Mouse (Mus musculus) heart, postnatal 4 days (tissue): Measurements from ENCODE around the gene Sgta. TPM values are rescaled to one million over a fixed set of nuclear protein-coding genes. Genes with fewer than 3 reads are reported as not detected.
A peak's percentile ranks its signal among the peaks of the same experiment; 100 is the strongest.

Source experiments
- DNase-seq: peaks from one replicate; pipeline ENCODE4 v3.0.0; 2021
- total RNA-seq, 2 experiments: library from RNA; stranded (reverse); gene quantifications; 2 replicates each; pipeline ENCODE4 v1.2.3; 2021

Sgta gene
- total RNA-seq, 2 experiments from 2014 or later = 102 to 103 TPM

DNA sequence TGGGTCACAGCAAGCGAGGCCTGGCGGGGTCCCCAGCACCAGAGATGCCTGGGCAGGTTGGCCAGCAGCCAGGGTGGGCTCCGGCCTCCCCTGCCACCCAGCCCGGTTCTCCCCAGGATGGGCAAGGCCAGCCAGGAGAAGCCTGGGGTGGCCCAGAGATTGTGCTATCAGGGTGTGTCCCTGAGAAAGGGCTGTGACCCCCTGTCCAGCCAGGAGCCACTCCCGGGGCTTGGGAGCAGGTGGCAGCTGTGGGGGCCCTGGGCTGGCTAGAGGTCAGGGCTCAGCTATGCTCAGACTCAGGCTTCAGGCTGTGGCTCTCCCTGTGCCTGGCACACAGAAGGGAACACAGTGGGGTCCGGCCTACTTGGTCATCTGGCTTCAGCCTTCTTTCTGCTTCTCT is 40.3 kb downstream of the Sgta start:
- DNase-seq = no peak

DNA sequence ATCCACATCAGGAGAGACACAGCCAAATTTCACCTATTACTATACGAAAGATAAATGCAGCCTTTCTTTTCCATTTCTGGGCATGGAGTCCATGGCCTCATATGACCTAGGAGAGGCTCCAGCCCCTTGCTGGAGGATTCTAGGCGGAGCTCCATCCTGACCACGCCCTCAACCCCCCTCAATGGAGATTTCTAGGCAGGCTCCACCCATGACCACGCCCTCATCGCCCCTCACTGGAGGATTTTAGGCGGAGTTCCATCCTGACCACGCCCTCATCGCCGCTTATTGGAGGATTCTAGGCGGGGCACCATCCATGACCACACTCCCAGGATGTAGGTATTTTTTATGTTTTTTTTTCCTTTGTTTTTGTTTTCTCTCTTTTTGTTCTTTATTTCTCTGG is 41.7 kb downstream of the Sgta start:
- DNase-seq = peak; percentile 59

DNA sequence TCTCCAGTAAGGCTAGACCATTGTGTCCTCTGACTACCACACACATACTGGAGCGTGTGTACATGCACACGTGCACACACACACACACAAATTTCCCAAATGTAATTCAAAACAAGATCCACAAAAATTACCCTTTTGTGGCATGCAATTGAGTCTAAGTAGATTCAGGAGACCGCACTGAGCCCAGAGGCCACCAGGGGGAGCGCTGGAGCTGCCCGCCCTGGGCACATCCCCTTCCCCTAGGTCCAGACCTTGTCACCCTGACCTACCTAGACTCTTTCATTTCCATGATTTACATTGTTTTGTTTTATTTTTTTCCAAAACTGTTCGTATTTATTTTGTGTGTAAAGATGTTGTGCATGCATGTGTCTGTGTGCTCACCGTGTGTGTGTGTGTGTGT is 43.3 kb downstream of the Sgta start:
- DNase-seq = peak; percentile 81

DNA sequence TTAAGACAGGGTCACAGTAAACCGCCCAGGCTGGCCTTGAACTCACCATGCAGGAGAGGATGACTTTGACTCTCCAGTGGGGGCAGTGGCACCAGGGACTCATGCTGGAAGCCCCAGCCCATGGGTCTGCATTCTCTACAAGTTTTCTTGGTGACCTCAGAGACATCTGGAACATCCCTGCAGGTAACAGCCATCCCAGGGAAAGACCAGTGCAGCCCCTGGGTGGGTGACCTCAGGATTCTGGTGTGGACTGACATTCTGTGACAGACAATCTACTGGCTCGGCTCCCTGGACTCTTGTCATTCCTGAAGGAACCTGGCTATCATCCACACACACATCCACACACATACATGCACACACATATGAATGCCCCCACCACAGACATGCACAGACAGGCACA is 44.3 kb downstream of the Sgta start:
- DNase-seq = no peak

DNA sequence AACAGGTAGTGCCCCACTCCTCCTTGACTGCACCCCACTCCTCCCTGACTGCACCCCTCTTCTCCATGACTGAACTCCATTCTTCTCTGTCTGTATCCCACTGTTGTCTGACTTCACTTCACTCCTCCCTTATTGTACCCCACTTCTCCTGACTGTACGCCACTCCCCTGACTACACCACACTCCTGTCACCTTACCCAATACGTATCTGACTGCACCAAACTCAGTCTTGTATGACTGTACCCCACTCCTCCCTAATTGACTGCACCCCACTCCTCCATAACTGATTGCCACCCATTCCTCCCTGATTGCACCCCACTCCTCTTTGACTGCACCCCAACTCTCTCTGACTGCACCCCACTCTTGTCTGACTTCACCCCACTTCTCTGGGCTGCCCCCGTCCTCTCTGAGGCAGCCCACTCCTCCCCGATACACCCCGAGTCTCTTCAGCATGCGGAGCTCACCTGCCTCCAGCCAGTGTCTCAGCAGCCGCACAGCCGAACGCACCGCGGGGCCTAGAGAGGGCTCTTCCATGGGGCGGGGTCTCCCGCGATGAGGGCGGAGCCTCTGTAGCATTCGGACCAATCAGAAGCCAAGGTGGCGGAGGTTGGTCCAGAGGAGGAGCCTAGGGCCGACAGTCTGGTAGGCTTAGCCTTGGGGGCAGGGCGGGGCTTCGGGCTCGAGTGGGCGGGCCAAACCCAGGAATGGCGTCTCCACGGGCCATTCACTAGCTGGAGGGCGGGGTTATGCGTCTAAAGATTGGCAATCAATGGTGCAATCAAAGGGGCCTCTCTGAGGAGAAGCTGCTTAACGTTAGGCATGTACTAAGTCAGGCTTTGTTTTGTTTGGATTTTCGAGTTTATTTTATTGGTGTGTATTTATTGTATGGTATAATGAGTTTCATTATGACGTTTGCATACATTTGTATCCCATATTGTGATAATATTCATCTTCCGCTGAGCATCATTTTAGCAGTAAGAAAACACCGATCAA is 45.3 kb downstream of the Sgta start, which contains the start of gene Gng7:
Gene Gng7, minus strand, starts transcription at position 553 of the 992 bp plus-strand sequence.
- DNase-seq = peak; percentile 89

DNA sequence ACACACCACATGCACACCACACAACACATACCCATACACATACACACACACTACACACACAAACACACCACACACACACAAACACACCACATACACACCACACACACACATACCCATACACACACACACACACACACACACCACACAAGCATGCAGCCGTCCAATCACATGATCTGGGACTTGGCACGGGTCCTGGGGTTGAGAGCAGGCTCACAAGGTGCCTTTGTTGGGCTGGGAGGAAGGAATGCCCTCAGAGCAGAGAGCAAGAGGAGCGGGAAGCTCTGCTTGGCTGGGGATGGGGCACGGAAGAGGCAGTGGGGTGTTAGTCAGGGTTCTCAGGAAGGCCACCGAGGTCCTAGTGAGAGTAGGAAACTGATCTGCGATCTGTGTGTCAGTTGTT is 49.1 kb downstream of the Sgta start:
- peak; percentile 70 for DNase-seq

DNA sequence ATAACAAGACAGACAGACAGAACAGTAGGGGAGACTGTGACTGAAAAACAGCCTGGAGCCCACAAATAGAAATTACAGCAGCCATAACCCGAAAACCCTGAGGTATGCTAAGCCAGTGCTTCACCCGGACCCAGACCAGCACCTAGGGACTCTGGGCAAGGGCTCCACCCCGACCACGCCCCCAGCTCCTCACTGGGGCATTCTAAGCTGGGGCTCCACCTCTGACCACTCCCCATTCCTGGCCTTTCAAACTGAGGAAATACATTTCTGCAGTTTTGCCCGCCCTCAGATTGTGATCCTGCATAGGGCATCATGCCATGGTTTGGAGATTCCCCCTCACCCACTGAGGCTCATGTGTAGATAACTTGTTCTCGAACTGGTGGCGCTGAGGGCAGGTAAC is 52.7 kb downstream of the Sgta start:
- DNase-seq = no peak

DNA sequence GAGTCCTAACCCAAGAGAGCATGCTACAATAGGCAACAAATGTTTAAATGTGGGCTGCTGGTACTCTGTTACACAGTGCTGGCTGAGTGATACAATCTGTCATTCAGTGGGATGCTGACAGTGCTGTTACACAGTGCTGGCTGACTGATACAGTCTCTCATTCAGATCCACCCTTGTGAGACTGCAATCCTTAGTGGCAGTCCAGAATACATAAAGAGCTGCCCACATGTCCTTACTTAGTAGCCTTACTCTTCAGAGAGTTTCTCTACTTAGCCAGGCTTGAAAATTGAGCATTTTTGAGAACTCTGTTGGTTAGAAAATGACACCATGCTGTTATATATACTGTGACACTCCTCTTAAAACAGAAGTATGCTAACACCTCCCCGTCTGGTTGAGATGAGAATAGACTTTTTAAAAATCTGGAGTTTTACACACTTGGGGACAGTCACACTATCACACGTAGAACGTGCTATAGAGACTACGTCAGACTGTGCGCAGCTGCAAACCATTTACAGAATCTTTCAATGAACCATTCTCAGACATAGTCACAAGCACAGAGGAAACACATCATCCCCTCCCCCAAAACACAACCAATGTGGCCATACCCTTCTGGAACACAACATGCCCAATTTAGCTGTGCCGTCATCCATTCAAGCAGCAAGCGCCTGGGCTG is 53.8 kb downstream of the Sgta start:
- DNase-seq = no peak

DNA sequence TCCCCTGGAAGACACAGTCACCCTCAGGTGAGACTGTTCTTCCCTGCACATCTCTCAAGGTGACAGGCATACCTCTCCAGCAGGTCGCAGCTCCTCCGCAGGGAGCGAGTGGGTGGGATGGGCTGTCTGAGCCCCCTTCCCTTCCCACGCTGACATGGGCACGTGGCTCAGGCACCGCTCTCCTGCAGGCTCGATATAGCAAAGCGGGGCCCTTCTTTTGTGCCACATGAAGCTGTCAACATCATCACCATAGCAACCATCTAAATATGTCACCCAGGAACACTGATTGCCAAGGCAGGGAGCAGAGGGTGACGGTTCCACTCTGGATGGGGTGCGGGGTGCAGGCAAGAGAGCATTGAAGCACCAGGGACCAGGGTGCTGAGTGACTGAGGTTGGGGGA is 58.8 kb downstream of the Sgta start:
- no peak for DNase-seq

DNA sequence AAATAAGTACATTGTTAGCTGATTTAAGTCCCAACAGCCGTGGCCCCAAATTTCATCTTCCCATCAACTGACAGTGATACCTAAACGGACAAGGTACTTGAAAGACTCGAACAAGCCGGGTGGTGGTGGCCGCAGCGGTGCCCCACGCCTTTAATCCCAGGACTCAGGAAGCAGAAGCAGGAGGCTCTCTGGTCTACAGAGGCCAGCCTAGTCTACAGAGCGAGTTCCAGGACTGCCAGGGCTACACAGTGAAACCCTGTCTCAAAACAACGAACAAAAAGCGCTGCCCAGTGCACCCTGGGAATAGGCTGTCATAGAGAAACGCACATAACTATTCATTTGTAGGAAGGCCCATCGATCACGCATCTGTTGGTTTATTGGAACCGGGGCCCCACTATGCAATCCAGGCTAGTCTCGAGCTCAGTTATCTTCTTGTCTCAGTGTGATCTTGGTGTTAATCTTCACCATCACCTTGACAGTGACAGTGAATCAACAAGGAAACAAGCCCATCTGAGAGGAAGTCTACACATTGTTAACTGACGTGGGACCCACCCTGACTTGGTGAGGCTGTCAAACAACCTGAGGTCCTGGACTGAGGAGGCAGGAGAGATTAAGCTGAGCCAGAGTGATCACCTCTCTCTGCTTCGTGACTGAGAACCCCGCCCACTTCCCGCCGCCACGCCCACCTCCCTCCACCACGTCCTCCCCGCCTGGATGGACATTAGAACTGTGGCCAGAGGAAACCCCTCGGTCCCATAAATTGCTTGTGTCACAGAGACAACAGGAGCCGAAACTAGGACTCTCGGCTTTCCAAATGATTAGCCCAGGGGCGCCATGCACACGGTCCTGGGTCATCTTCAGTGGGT is 59.6 kb downstream of the Sgta start:
- DNase-seq = no peak

DNA sequence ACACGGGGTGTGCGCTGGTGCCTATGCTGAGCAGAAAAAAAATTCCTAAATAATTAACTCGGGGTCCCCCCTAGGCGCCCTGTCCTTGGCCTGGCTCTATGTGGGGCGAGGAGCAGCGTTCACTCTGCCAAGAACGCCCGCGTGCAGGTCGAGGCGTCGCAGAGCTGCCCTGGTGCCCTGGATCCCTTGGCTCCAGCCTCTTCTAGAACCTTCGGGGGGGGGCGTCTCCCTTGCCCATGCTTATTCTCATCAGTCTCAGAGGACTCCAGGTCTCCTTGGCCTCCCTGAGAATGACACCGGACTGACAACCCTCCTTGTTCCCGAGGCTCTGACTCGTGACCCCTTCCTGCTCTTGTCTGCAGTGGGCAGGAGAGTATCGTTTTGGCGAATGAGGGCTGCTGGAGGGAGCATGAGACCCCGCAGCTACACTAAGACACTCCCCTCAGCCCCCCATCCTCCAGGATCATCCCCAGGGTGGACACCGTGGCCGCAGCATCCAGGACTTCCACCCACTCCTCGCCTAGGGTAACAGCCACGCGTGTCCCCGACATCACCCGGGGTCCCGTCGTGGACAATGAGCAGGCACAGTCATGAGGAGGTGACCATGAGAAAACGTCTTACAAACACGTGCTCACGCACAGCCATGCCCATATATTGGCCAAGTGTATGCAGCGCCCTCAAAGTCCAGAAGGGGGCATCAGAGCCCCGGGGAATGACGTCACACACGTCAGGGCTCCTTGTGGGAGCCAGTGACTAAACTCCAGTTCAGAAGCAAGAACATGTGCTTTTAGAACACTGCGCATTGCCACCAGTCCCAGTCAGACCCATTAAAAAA is 60.4 kb downstream of the Sgta start:
- DNase-seq = peak; percentile 91

DNA sequence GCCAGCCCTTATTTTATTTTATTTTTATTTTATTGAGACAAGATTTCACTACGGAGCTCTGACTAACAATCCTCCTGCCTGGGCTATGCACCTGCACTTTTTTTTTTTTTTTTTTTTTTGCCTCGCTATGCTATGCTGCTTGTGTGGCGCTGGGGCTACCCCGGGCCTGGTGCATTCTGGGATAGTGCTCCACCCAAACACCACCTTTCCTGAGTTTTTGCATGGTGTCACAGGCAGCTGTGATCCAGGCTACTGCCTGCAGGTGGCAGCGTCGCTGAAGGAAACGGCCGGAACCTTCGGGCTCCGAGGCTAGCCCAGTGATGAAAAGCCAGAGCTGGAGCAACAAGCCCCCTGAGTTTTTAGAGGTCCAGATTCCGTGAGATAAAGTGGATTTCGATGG is 61.2 kb downstream of the Sgta start:
- DNase-seq = peak; percentile 64

DNA sequence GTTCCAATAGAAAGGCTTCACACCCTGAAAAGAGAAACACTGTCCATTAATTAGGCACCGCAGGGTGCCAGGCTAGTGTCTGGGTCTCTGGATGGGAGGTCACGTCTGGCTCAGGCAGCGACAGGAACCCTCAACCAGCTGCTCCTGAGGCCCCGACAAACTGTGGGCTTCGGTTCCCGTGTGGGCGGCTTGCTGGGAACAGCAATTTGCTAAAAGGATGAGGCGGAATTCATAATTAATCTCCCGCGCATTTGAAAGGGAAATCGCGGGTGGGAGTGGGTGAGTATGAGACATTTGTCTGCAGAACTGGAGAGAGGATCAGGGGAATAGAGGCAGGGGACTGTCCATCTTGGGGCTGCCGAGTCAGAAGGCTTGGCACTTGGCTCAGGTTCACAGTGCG is 62.0 kb downstream of the Sgta start:
- no peak for DNase-seq

DNA sequence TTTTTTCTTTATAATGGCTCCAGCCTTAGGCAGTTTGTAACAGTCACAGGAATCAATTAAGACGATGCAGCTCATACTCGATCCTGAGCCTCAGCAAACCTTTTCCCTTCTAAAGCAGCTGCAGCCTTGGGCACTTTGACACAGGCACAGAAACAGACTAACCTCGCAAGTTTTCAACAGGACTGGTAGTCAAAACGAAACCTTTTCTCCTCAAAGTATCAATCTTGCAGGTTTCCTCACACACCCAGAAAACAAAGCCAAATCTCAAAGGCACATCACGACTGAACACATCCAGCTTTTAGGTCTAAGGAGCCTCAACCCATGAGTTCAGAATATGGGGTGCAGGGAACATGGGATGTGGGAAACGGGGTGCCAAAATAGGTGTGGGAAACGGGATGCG is 62.6 kb downstream of the Sgta start:
- DNase-seq = no peak

DNA sequence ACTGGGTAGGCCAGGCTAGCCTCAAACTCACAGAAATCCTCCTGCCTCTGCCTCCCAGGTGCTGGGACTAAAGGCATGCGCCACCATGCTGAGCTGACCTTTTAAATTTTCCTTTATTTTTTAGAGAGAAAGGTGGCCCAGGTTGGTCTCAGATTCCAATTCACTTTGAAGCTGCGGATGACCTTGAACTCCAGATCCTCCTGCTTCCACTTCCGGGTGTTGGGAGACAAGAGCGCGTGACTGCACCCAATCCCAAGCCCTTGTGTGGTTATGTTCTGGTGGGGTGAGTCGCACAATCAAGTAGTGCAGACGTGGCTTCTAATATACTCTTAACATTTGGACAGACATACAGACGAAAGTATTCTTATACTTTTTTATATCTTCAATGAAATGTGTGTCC is 63.5 kb downstream of the Sgta start:
- no peak for DNase-seq

DNA sequence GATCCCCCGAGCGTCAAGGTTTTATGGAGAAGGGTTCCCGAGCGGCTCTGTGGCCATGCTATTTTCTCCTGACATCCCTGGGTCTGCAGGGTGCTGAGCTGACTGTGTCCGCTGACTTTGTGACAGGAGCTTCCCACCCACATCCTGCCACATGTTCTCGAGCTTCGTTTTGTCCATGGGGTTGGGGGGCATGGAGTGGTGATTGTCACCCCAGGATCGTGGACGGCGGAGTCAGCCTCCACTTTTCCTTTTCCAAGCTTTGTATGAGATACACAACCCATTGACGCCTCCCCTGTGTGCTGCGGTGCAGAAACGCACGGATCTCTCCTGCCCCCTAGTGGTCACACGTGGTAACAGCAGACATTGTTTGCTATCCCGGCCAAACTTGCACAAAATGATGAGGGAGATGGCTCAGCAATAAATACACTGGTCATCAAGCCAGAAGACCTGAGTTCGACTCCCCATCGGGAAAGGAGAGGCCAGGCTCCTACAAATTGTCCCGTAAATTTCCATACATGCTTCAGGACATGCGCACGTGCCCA is 64.8 kb downstream of the Sgta start:
- DNase-seq = peak; percentile 90

DNA sequence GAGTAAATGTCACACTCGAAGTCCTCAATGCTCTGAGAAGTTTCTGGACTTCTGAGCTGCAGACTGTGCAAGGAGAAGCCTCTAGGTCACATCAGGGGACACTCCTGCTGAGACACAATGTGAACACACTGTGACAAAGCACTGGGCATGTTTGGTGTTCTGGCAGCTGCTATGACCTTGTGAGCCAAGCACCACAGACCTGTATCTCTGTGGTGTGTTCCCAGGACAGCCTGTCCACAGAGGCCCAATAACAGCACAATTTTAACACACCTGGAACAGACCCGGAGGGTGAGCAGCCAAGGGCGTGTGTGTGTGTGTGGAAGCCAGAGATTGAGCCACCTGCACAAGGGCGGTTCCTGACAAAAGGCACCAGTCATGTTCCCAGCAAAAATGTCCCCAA is 65.4 kb downstream of the Sgta start:
- no peak for DNase-seq
